Mouse (Mus musculus) heart, embryonic 10.5 days (tissue): ENCODE measurements around the gene Tspo. TPM values are rescaled to one million over a fixed set of nuclear protein-coding genes. Genes with fewer than 3 reads are reported as not detected.

Source experiments
- DNase-seq: peaks from one replicate; pipeline ENCODE4 v3.0.0-alpha.2; 2017; ENCODE audit warnings: low spot score
- H3K27ac ChIP-seq: fragments of 300-500 bp; sonication (generic); 2 replicates; pipeline ENCODE4 v1.5.1; 2016; ENCODE audit warnings: mild to moderate bottlenecking
- H3K27me3 ChIP-seq: fragments of 300-500 bp; sonication (generic); 2 replicates; pipeline ENCODE4 v1.6.1; 2016; ENCODE audit warnings: mild to moderate bottlenecking; ENCODE audit not compliant: poor library complexity, insufficient read depth, severe bottlenecking
- H3K36me3 ChIP-seq: fragments of 300-500 bp; sonication (generic); 2 replicates; pipeline ENCODE4 v1.6.1; 2016; ENCODE audit warnings: mild to moderate bottlenecking, moderate library complexity
- H3K4me1 ChIP-seq: fragments of 300-500 bp; sonication (generic); 2 replicates; pipeline ENCODE4 v1.6.1; 2016; ENCODE audit warnings: mild to moderate bottlenecking
- H3K4me3 ChIP-seq: fragments of 300-500 bp; sonication (generic); 2 replicates; pipeline ENCODE4 v1.5.1; 2016; ENCODE audit warnings: mild to moderate bottlenecking, moderate library complexity
- H3K9me3 ChIP-seq: fragments of 300-500 bp; sonication (generic); 2 replicates; pipeline ENCODE4 v1.6.1; 2016; ENCODE audit warnings: mild to moderate bottlenecking, moderate library complexity
- WGBS: fragments of 180-500 bp; shearing (Covaris S2); methylation state at CpG from one replicate; pipeline ENCODE4 v1.1.7; 2016; 5-methylcytosine and 5-hydroxymethylcytosine counted together
- polyA plus RNA-seq: library from polyadenylated mRNA; unstranded; fragments of >200 nt; fragmentation: Nextera tagmentation; extraction: Ambion mirVana; gene quantifications from 2 replicates; pipeline ENCODE4 v1.2.1, GENCODE M21; 2016

Gene Tspo
- polyA plus RNA-seq, 1 experiment from 2014 or later = 97.0 TPM

GRCm38 (mm10) chr15:83573606-83574005, 10.2 kb downstream of the Tspo start:
- Histone ChIP-seq H3K4me1 (no peaks in the 10 kb centered on the region), H3K27me3 (no peaks in the 10 kb centered on the region), H3K4me3 (no peak overlapping the region), H3K36me3 (peaks cover 61% of the 10 kb centered on the region), H3K27ac (no peak overlapping the region), H3K9me3 (no peaks in the 10 kb centered on the region)
- DNase-seq = no peak
- WGBS = 95% methylated on average over 12 of the region's 12 CpGs

GRCm38 (mm10) chr15:83574731-83575351, 11.4 kb downstream of the Tspo start:
- H3K36me3 ChIP-seq = peaks cover 72% of the 10 kb centered on the region
- H3K27ac ChIP-seq = no peak overlapping the region
- no peaks in the 10 kb centered on the region for H3K27me3 ChIP-seq
- H3K4me1 ChIP-seq = no peaks in the 10 kb centered on the region
- no peaks in the 10 kb centered on the region for H3K9me3 ChIP-seq
- 85% methylated on average over 6 of the region's 6 CpGs for WGBS
- DNase-seq = no peak
- H3K4me3 ChIP-seq = no peak overlapping the region

- Histone ChIP-seq H3K4me3 (no peak overlapping the region), H3K36me3 (peaks cover 79% of the 10 kb centered on the region), H3K4me1 (no peaks in the 10 kb centered on the region), H3K27ac (no peak overlapping the region), H3K27me3 (no peaks in the 10 kb centered on the region), H3K9me3 (no peaks in the 10 kb centered on the region)
- no peak for DNase-seq
- 87% methylated on average over 8 of the region's 8 CpGs for WGBS
Measured at GRCm38 (mm10) chr15:83575543-83575942, 12.2 kb downstream of the Tspo start.

GRCm38 (mm10) chr15:83576651-83577050, 13.3 kb downstream of the Tspo start:
- H3K36me3 ChIP-seq = peaks cover 87% of the 10 kb centered on the region
- no peak for DNase-seq
- no peaks in the 10 kb centered on the region for H3K9me3 ChIP-seq
- no peaks in the 10 kb centered on the region for H3K4me1 ChIP-seq
- H3K27ac ChIP-seq = no peak overlapping the region
- no peaks in the 10 kb centered on the region for H3K27me3 ChIP-seq
- H3K4me3 ChIP-seq = no peak overlapping the region
- 87% methylated on average over 9 of the region's 9 CpGs for WGBS

GRCm38 (mm10) chr15:83582931-83583330, 19.5 kb downstream of the Tspo start:
- H3K4me3 ChIP-seq = no peak overlapping the region
- 87% methylated on average over 4 of the region's 4 CpGs for WGBS
- DNase-seq = no peak

GRCm38 (mm10) chr15:83583419-83584156, 20.2 kb downstream of the Tspo start:
- 70% methylated on average over 8 of the region's 8 CpGs for WGBS
- no peaks in the 10 kb centered on the region for H3K4me1 ChIP-seq
- peak; percentile 74 for DNase-seq
- H3K27ac ChIP-seq = no peak overlapping the region
- H3K9me3 ChIP-seq = peaks cover 5% of the 10 kb centered on the region; the same call in 1 of the 2 replicates
- H3K4me3 ChIP-seq = no peak overlapping the region
- peaks cover 97% of the 10 kb centered on the region for H3K36me3 ChIP-seq
- H3K27me3 ChIP-seq = no peaks in the 10 kb centered on the region

More at GRCm38 (mm10) chr15:83582931-83583330, 19.5 kb downstream of the Tspo start:
- H3K36me3 ChIP-seq = peaks cover 97% of the 10 kb centered on the region
- H3K9me3 ChIP-seq = peaks cover 5% of the 10 kb centered on the region; the same call in 1 of the 2 replicates
- no peaks in the 10 kb centered on the region for H3K4me1 ChIP-seq
- H3K27me3 ChIP-seq = no peaks in the 10 kb centered on the region
- H3K27ac ChIP-seq = no peak overlapping the region

GRCm38 (mm10) chr15:83584741-83585220, 21.4 kb downstream of the Tspo start:
- Histone ChIP-seq H3K9me3 (peaks cover 5% of the 10 kb centered on the region; the same call in 1 of the 2 replicates), H3K27ac (no peak overlapping the region), H3K36me3 (peaks cover 89% of the 10 kb centered on the region), H3K27me3 (no peaks in the 10 kb centered on the region), H3K4me1 (no peaks in the 10 kb centered on the region), H3K4me3 (no peak overlapping the region)
- no peak for DNase-seq
- WGBS = 91% methylated on average over 6 of the region's 6 CpGs

- H3K27ac ChIP-seq = peak overlapping the region; percentile 37
- H3K36me3 ChIP-seq = peaks cover 43% of the 10 kb centered on the region
Measured at GRCm38 (mm10) chr15:83590841-83591240, 27.4 kb downstream of the Tspo start.

GRCm38 (mm10) chr15:83591758-83592157, 28.4 kb downstream of the Tspo start:
- no peaks in the 10 kb centered on the region for H3K9me3 ChIP-seq
- H3K4me1 ChIP-seq = peaks cover 50% of the 10 kb centered on the region
- no peak for DNase-seq
- peaks cover 34% of the 10 kb centered on the region for H3K36me3 ChIP-seq
- no peaks in the 10 kb centered on the region for H3K27me3 ChIP-seq
- 78% methylated on average over 6 of the region's 6 CpGs for WGBS
- no peak overlapping the region for H3K4me3 ChIP-seq
- H3K27ac ChIP-seq = peak overlapping the region; percentile 69; the same call in 1 of the 2 replicates

More at GRCm38 (mm10) chr15:83590841-83591240, 27.4 kb downstream of the Tspo start:
- 91% methylated on average over 4 of the region's 4 CpGs for WGBS
- Histone ChIP-seq H3K4me1 (peaks cover 50% of the 10 kb centered on the region), H3K27me3 (no peaks in the 10 kb centered on the region), H3K4me3 (no peak overlapping the region), H3K9me3 (peaks cover 4% of the 10 kb centered on the region; the same call in 1 of the 2 replicates)
- DNase-seq = no peak

- Histone ChIP-seq H3K27me3 (no peaks in the 10 kb centered on the region), H3K27ac (peak overlapping the region; percentile 81), H3K4me3 (peak overlapping the region; percentile 92), H3K36me3 (peaks cover 26% of the 10 kb centered on the region), H3K4me1 (peaks cover 50% of the 10 kb centered on the region), H3K9me3 (no peaks in the 10 kb centered on the region)
- DNase-seq = no peak
- 49% methylated on average over 8 of the region's 8 CpGs for WGBS
Measured at GRCm38 (mm10) chr15:83592260-83593188, 29.1 kb downstream of the Tspo start.

- H3K36me3 ChIP-seq = peaks cover 21% of the 10 kb centered on the region
- DNase-seq = no peak
- peak overlapping the region; percentile 92 for H3K4me3 ChIP-seq
- peaks cover 50% of the 10 kb centered on the region for H3K4me1 ChIP-seq
- H3K27me3 ChIP-seq = no peaks in the 10 kb centered on the region
- H3K9me3 ChIP-seq = no peaks in the 10 kb centered on the region
- H3K27ac ChIP-seq = peak overlapping the region; percentile 81
Measured at GRCm38 (mm10) chr15:83593189-83593585, 29.8 kb downstream of the Tspo start.

- Histone ChIP-seq H3K27me3 (no peaks in the 10 kb centered on the region), H3K9me3 (no peaks in the 10 kb centered on the region), H3K27ac (peak overlapping the region; percentile 92), H3K36me3 (peaks cover 15% of the 10 kb centered on the region; the same call in 1 of the 2 replicates), H3K4me1 (peaks cover 50% of the 10 kb centered on the region), H3K4me3 (peak overlapping the region; percentile 92)
- no peak for DNase-seq
- whole genome bisulfite sequencing = 11% methylated on average over 19 of the region's 19 CpGs
Measured at GRCm38 (mm10) chr15:83593702-83594512, 30.5 kb downstream of the Tspo start.
